Mouse (Mus musculus): Measurements from ENCODE around the gene Dynll2. TPM values are rescaled to one million over a fixed set of nuclear protein-coding genes. Genes with fewer than 3 reads are reported as not detected.
A peak's percentile ranks its signal among the peaks of the same experiment; 100 is the strongest.
"Not testable (repeated sequence)": the region's sequence is repeated elsewhere in the genome, so short reads cannot be mapped to it uniquely, and the experiment has no call there.

Dynll2 gene
- polyA plus RNA-seq, 1 experiment from 2014 or later = 22.9 TPM

DNA sequence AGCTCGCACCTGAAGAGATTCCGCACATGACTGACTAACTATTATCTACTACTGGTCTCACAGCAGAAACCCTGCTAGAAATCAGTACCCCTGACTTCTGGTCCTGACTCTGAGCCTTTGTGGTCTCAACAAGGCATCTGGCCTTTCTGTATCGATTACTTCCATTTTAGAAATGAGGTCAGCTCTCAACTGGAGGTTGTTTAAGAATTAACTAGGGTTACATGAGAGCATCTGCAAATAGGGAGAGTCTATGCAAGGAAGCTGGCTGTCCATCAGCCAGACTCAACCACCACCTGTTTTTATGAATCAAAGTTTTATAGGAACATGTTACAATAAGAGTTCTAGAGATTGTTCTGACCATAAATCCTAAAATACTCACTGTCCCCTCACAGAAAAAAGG, 2.8 kb downstream of the Dynll2 start:
- Histone ChIP-seq H3K4me3 (replicated peaks) (peak overlapping the region; percentile 88), H3K36me3 (peaks cover 50% of the 10 kb centered on the region), H3K9me3 (replicated peaks) (no peaks in the 10 kb centered on the region), H3K4me1 (peaks cover 37% of the 10 kb centered on the region), H3K27ac (no peak overlapping the region), H3K4me2 (peak overlapping the region; percentile 89), H3K27me3 (no peaks in the 10 kb centered on the region), H3K9ac (0 out of 2 replicates have a peak overlapping the region, but pooled peaks have one; percentile 10)
- ATAC-seq (replicated peaks; ENCODE audit: low FRiP score) = no peak
- WGBS = 79% methylated on average over 3 of the region's 3 CpGs

DNA sequence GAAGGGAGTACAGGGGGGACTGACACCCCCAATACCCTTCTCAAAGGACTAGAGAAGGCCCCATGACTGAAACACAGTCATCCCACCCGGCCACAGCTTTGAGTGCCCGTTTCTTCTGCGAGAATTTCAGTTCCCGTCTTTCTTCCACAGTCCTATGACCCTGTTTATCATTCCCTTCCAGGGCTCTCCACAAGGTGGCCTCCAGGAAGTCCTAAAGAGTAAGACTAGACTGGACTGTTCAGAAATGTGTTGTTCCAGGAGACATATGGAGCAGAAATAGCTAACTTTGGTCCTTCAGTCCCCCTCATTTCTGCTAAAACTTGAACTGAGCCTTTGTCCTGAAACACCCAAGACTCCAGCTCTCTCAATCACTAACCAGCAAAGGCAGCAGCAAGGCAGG, 8.4 kb downstream of the Dynll2 start:
- no peak for ATAC-seq (replicated peaks; ENCODE audit: low FRiP score)

DNA sequence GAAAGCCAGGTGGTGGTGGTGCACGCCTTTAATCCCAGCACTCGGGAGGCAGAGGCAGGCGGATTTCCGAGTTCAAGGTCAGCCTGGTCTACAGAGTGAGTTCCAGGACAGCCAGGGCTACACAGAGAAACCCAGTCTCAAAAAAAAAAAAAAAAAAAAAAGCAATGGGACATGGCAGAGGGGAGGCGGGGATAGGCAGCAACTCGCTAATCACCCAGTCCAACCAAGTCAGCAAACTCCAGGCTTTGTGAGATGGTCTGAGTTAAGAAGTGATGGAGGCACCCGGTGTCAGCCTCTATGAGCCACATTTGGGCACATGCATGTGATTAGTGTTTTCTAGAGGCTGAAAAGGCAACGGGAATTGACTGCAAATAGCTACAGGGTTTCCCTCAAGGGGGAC, 10.3 kb downstream of the Dynll2 start:
- H3K27ac ChIP-seq; ATAC-seq (replicated peaks; ENCODE audit: low FRiP score); H3K4me1 ChIP-seq; H3K9ac ChIP-seq; H3K4me2 ChIP-seq; H3K9me3 ChIP-seq (replicated peaks); H3K4me3 ChIP-seq (replicated peaks); H3K27me3 ChIP-seq: not testable (repeated sequence)
- peaks cover 49% of the 10 kb centered on the region for H3K36me3 ChIP-seq
- 80% methylated on average over 8 of the region's 8 CpGs for WGBS

More for the DNA sequence above, 8.4 kb downstream of the Dynll2 start:
- Histone ChIP-seq H3K27me3 (no peaks in the 10 kb centered on the region), H3K4me2 (no peak overlapping the region), H3K27ac (no peak overlapping the region), H3K4me1 (peaks cover 11% of the 10 kb centered on the region), H3K9me3 (replicated peaks) (no peaks in the 10 kb centered on the region), H3K36me3 (peaks cover 68% of the 10 kb centered on the region), H3K4me3 (replicated peaks) (no peak overlapping the region), H3K9ac (no peak overlapping the region)
- WGBS = 85% methylated on average over 4 of the region's 4 CpGs

DNA sequence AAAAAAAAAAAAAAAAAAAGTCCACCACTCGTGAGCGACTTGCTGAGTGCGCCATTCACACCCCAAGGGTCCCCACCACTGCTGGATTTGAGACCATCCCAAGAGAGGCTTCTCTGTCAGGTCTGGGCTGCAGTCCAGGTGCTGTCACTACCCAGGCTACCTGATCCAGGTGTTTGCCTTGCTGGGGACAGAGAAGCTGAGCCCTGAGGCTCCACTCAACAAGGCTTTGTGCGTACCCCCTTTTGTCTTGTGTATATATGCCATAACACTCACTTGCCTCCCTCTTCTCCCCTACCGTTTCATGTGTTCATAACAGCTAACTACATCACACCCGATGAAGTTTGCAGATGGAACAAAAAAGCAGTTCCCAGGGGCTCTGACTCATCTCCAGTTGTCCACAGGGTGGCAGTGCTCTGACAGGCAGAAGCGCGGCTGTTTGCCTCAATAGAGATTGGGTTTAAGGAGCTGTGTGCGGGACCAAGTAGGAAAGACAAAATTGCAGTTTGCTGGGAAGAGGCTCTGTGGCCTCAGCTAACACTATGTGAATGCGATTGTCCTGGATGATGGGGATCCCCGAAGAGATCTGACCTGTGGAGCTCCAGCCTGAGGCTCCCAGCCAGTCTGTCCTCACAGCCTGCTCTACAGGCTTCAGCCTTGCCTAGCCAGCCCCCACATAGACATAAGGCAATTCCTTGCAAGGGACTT, 12.7 kb downstream of the Dynll2 start:
- ATAC-seq (replicated peaks; ENCODE audit: low FRiP score) = peak; percentile 24; the same call in 1 of the 2 replicates
- H3K27me3 ChIP-seq = no peaks in the 10 kb centered on the region
- WGBS = 21% methylated on average over 11 of the region's 11 CpGs

DNA sequence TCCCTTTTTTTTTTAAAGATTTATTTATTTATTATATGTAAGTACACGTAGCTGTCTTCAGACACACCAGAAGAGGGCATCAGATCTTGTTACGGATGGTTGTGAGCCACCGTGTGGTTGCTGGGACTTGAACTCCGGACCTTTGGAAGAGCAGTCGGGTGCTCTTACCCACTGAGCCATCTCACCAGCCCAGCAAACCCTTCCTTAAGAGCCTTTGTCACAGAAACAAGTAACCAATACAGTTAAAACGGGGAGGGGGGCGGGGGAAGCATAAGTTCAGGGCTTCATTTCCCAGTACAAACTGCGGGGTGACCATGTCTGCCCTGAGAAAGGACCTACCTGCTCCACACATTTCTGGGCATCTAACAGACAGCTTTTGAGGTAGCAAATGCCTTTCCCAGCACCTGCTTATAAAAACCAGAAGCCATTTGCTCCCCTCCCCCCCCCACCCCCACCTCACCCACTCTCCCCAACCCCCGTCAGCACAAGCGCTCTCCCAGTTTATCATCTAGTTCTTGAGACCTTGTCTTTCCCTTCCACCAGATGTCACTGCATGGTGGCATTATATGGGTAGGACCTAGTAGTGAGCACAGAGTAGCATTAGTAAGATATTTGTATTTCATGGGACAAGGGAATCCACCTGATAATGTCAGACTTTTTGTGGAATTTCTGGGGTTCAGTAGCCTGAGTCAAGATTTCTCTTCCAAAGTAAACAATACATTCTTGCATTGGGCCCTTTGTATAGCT, 13.6 kb downstream of the Dynll2 start:
- H3K9ac ChIP-seq = no peak overlapping the region
- H3K36me3 ChIP-seq = peaks cover 16% of the 10 kb centered on the region
- no peak for ATAC-seq (replicated peaks; ENCODE audit: low FRiP score)
- peaks cover 6% of the 10 kb centered on the region; the same call in 1 of the 2 replicates for H3K4me1 ChIP-seq
- no peaks in the 10 kb centered on the region for H3K9me3 ChIP-seq (replicated peaks)
- H3K4me2 ChIP-seq = no peak overlapping the region
- no peak overlapping the region for H3K4me3 ChIP-seq (replicated peaks)
- 0 out of 2 replicates have a peak, but pooled peaks cover 3% of the 10 kb centered on the region for H3K27me3 ChIP-seq
- H3K27ac ChIP-seq = no peak overlapping the region
- WGBS = 52% methylated on average over 10 of the region's 10 CpGs

More for the DNA sequence above, 12.7 kb downstream of the Dynll2 start:
- no peaks in the 10 kb centered on the region for H3K9me3 ChIP-seq (replicated peaks)
- peaks cover 25% of the 10 kb centered on the region for H3K36me3 ChIP-seq
- H3K4me1 ChIP-seq = peaks cover 6% of the 10 kb centered on the region; the same call in 1 of the 2 replicates
- no peak overlapping the region for H3K27ac ChIP-seq
- H3K4me2 ChIP-seq = no peak overlapping the region
- H3K9ac ChIP-seq = no peak overlapping the region
- no peak overlapping the region for H3K4me3 ChIP-seq (replicated peaks)

DNA sequence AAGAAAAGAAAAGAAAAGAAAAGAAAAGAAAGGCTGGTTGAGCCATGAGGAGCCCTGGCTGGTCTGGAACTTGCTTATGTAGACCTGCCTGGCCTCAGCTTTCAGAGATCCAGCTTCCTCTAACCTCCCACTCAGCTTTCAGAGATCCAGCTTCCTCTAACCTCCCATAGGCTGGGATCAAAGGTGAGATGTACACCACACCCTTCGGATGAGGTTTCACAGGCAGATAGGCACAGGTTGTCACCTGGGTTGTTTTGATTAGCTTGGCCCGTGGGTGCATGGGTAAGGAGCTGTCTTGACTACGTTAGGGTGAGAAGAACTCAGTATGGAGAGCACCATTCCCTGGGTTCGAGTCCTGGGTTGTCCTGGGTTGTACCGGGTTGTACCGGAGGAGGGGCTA, 14.5 kb downstream of the Dynll2 start:
- 77% methylated on average over 6 of the region's 6 CpGs for WGBS
- H3K27me3 ChIP-seq = 0 out of 2 replicates have a peak, but pooled peaks cover 4% of the 10 kb centered on the region

DNA sequence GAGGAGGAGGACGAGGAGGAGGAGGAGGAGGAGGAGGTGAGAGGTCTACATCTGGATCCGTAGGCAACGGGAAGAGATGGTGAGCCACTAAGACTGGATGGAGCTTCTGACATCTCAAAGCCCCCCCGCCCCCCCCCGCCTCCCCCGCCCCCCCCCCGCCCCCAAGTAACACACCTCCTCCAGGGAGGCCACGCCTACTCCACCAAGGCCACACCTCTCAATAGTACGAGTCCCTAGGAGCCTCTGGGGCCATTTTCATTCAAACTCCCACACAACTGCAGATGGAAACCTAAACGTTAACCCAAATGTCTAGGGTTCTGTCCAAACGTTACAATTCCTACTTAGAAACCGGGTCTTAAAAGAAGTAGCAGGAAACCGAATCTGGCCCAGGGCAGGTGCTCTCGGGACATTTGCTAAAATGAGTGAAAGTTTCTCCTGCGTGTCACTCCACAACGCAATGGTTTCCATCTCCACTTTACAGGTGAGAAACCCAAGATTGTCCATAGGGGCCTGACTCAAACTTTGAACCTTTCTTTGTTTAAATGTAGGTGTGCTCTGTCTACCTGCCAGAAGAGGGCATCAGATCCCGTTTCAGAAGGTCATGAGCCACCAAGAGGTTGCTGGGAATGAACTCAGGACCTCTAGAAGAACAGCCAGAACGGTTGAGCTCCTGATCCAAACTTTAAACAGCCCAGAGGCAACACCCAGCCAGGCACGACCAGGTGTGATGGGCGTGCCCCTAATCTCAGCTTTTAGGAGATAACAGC, 18.8 kb downstream of the Dynll2 start:
- 13% methylated on average over 19 of the region's 20 CpGs for WGBS
- no peak for ATAC-seq (replicated peaks; ENCODE audit: low FRiP score)
- Histone ChIP-seq H3K4me2 (peak overlapping the region; percentile 57; the same call in 1 of the 2 replicates), H3K9me3 (replicated peaks) (no peaks in the 10 kb centered on the region), H3K9ac (no peak overlapping the region), H3K36me3 (no peaks in the 10 kb centered on the region), H3K27ac (no peak overlapping the region), H3K4me1 (peaks cover 6% of the 10 kb centered on the region; the same call in 1 of the 2 replicates), H3K27me3 (peaks cover 4% of the 10 kb centered on the region; the same call in 1 of the 2 replicates), H3K4me3 (replicated peaks) (no peak overlapping the region)

More for the DNA sequence above, 14.5 kb downstream of the Dynll2 start:
- no peak overlapping the region for H3K9ac ChIP-seq
- ATAC-seq (replicated peaks; ENCODE audit: low FRiP score) = no peak
- H3K27ac ChIP-seq = no peak overlapping the region
- H3K9me3 ChIP-seq (replicated peaks) = no peaks in the 10 kb centered on the region
- H3K4me3 ChIP-seq (replicated peaks) = no peak overlapping the region
- peaks cover 8% of the 10 kb centered on the region for H3K4me1 ChIP-seq
- H3K4me2 ChIP-seq = no peak overlapping the region
- peaks cover 7% of the 10 kb centered on the region for H3K36me3 ChIP-seq

DNA sequence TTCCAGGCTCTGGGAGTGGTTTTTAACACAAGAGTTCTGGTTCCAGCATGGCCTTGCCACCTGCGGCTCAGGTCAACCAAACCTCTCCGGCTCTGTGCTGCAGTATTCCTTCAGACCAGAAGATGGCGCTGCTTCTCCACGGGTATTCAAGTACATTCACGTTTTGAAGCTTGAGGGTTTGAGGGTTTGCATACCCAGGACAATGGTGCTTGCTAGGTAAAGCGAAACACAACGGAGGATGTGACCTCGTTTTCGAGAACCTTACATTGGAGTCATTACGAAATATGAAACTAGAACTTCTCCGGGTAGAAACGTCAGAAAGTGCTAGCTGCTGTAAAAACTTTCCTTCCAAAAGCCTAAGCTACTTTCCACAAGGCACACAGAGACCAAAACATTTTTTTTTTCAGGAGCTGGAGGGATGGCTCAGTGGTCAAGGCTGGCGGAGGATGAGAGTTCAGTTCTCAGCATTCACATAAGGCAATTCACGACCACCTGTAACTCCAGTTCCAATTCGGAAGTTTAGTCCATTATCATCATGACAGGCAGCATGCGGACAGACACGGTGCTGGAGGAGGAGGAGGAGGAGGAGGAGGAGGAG, 19.5 kb downstream of the Dynll2 start:
- Histone ChIP-seq H3K9me3 (replicated peaks) (no peaks in the 10 kb centered on the region), H3K27ac (no peak overlapping the region), H3K4me1 (peaks cover 6% of the 10 kb centered on the region; the same call in 1 of the 2 replicates), H3K27me3 (peaks cover 4% of the 10 kb centered on the region; the same call in 1 of the 2 replicates), H3K4me3 (replicated peaks) (peak overlapping the region; percentile 30), H3K36me3 (no peaks in the 10 kb centered on the region), H3K4me2 (peak overlapping the region; percentile 57), H3K9ac (no peak overlapping the region)
- 0 out of 2 replicates have a peak, but pooled peaks have one; percentile 43 for ATAC-seq (replicated peaks; ENCODE audit: low FRiP score)
- WGBS = 2% methylated on average over 17 of the region's 17 CpGs

DNA sequence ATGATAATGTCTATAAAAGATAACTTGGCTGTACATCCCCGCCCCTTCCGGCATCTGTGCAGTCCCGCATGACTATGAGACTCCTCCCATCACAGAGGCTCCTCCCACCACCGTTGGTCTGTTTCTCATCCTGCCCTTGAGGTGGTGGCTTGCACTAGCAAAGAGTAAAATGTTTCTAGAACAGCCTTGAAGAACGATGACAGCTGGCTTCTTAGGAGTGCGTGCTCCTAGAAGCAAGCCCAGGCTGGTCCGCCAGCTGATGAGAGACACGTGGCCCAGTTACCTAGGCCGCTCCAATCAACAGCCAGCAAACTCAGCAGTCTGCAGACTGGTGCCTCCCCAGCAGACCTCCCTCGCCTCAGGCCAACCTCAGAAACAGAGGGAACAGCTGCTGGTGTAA, 21.1 kb downstream of the Dynll2 start:
- no peaks in the 10 kb centered on the region for H3K9me3 ChIP-seq (replicated peaks)
- H3K36me3 ChIP-seq = no peaks in the 10 kb centered on the region
- peaks cover 6% of the 10 kb centered on the region; the same call in 1 of the 2 replicates for H3K4me1 ChIP-seq
- no peak overlapping the region for H3K4me2 ChIP-seq
- ATAC-seq (replicated peaks; ENCODE audit: low FRiP score) = 0 out of 2 replicates have a peak, but pooled peaks have one; percentile 49
- H3K27me3 ChIP-seq = peaks cover 4% of the 10 kb centered on the region; the same call in 1 of the 2 replicates
- 46% methylated on average over 10 of the region's 10 CpGs for WGBS
- H3K9ac ChIP-seq = no peak overlapping the region
- no peak overlapping the region for H3K4me3 ChIP-seq (replicated peaks)
- H3K27ac ChIP-seq = no peak overlapping the region

DNA sequence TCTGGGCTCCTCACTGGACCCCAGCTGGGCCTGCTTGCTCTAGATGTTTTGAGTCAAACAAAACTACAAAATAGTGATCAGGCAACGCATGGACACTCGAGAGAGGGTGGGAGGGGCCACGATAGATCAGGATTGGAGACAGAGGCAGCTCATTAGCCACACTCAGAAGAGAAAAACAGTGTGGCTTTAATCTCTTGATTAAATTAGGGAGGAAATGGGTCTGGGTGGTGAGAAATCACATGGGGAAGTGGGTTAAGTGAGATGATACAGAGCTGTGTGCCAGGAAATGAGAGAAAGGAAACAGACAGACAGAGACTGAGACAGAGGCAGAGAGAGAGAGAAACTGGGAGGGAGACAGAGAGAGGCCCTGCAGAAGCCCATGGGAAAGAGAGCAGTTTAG, 22.0 kb downstream of the Dynll2 start:
- no peak overlapping the region for H3K9ac ChIP-seq
- peaks cover 6% of the 10 kb centered on the region; the same call in 1 of the 2 replicates for H3K4me1 ChIP-seq
- H3K27me3 ChIP-seq = peaks cover 4% of the 10 kb centered on the region; the same call in 1 of the 2 replicates
- H3K36me3 ChIP-seq = no peaks in the 10 kb centered on the region
- ATAC-seq (replicated peaks; ENCODE audit: low FRiP score) = no peak
- H3K27ac ChIP-seq = no peak overlapping the region
- WGBS = 58% methylated on average over 3 of the region's 3 CpGs
- H3K4me2 ChIP-seq = no peak overlapping the region
- no peak overlapping the region for H3K4me3 ChIP-seq (replicated peaks)
- H3K9me3 ChIP-seq (replicated peaks) = no peaks in the 10 kb centered on the region

DNA sequence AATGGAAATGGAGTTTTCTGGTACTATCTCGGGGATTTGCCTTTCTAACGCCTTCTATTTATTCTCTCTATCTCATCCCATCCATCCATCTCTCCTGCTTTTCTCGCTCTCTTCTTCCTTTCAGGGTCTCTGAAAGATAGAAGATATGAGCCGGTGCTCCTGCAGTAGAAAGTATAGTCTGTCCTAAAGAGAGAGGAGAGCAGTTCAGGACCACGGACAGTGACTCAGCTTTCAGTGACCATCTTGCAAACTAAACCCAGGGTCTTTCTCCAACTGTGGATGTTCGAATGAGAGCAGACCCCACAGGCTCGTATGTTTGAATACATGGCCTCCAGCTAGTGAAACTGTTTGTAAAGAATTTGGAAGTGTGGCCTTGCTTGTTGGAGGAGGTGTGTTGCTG, 30.3 kb downstream of the Dynll2 start:
- Histone ChIP-seq H3K4me1 (no peaks in the 10 kb centered on the region), H3K9me3 (replicated peaks) (no peaks in the 10 kb centered on the region), H3K27ac (no peak overlapping the region), H3K27me3 (no peaks in the 10 kb centered on the region), H3K4me2 (no peak overlapping the region), H3K4me3 (replicated peaks) (no peak overlapping the region), H3K36me3 (no peaks in the 10 kb centered on the region), H3K9ac (no peak overlapping the region)
- 32% methylated on average over 7 of the region's 7 CpGs for WGBS
- ATAC-seq (replicated peaks; ENCODE audit: low FRiP score) = no peak

Measured in kidney, embryonic 15.5 days (tissue).